Mouse (Mus musculus) embryonic facial prominence, embryonic 12.5 days (tissue): ENCODE measurements at regions not wholly inside any gene's neighbourhood (a gene's known extent, or its start where the extent isn't known, plus 50 kb on each side); places are given as distances from the start of the nearest gene placed in this dataset.

ENCODE experiments used
- ATAC-seq: fragments of 200-750 bp; cut with Nextera tagmentation; 2 replicates; pipeline ENCODE4 v1.8.0; 2017; ENCODE audit not compliant: insufficient number of reproducible peaks, insufficient read depth, low FRiP score, low TSS enrichment
- H3K27ac ChIP-seq: fragments of 300-500 bp; sonication (generic); 2 replicates; pipeline ENCODE4 v1.5.1; 2016; ENCODE audit warnings: mild to moderate bottlenecking
- H3K27me3 ChIP-seq: fragments of 300-500 bp; sonication (generic); 2 replicates; pipeline ENCODE4 v1.6.1; 2016; ENCODE audit warnings: mild to moderate bottlenecking, moderate library complexity
- H3K36me3 ChIP-seq: fragments of 300-500 bp; sonication (generic); 2 replicates; pipeline ENCODE4 v1.6.1; 2016; ENCODE audit warnings: mild to moderate bottlenecking
- H3K4me1 ChIP-seq: fragments of 300-500 bp; sonication (generic); 2 replicates; pipeline ENCODE4 v1.6.1; 2016
- H3K4me2 ChIP-seq: fragments of 300-500 bp; sonication (generic); replicated peaks from 2 replicates; pipeline ENCODE4 v1.6.1; 2016; ENCODE audit warnings: mild to moderate bottlenecking, moderate library complexity
- H3K4me3 ChIP-seq: fragments of 300-500 bp; sonication (generic); 2 replicates; pipeline ENCODE4 v1.5.1; 2016; ENCODE audit warnings: mild to moderate bottlenecking
- H3K9ac ChIP-seq: fragments of 300-500 bp; sonication (generic); 2 replicates; pipeline ENCODE4 v1.6.1; 2016; ENCODE audit warnings: mild to moderate bottlenecking, moderate library complexity
- H3K9me3 ChIP-seq: fragments of 300-500 bp; sonication (generic); 2 replicates; pipeline ENCODE4 v1.6.1; 2016; ENCODE audit warnings: mild to moderate bottlenecking, moderate library complexity
- WGBS: fragments of 180-500 bp; shearing (Covaris S2); methylation state at CpG from one replicate; pipeline ENCODE4 v1.1.7; 2016; 5-methylcytosine and 5-hydroxymethylcytosine counted together

DNA sequence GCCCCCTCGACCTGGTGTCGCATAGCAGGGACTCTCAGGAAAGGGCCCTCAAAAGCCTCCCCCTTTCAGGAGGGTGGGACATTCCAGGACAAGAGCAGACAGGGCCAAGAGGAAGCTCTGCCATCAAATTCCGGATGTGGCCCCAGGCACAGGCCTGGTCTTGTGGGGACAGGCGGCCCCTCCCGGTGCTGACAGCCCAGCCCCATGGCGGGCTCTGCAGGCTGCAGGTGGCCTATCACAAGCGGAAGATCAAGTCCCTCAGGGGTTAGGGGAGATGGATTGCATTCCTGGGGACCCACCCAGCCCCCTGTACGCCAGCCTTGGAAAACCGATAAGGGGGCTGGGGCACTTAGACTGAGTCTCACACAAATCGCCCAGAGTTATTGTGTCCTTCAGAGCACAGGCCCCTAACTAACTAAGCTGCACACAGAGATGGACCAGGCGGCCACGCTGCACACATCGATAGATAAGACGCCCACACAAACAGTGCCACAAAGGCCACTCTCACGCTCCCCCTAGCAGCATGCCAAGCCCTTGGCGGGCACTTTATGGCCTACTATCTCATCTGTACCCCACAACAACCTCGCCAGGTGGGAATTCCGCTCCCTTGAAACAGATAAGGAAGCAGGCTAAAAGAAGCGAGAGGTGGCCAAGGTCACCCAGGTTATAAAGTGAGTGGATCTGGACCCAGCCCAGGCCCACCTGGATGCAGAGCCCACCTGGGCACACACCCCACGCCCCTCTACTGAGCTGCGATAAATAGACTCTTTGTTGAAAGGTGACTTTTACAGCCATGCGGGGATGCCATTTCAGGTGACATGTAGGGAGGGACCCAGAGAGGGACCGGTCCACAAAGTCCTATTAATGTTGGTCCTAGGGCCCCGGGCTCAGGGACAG lies 55.5 kb downstream of the Gm5294 start:
- no peak for ATAC-seq
- Histone ChIP-seq H3K4me3 (no peak overlapping the region), H3K9me3 (no peaks in the 10 kb centered on the region), H3K27ac (peak overlapping the region; percentile 46; the same call in 1 of the 2 replicates), H3K4me1 (peaks cover 6% of the 10 kb centered on the region), H3K4me2 (no peak overlapping the region), H3K36me3 (no peaks in the 10 kb centered on the region), H3K9ac (no peak overlapping the region), H3K27me3 (no peaks in the 10 kb centered on the region)
- WGBS: 59% methylated on average over 24 of the region's 24 CpGs

- H3K36me3 ChIP-seq: no peaks in the 10 kb centered on the region
- WGBS: 53% methylated on average over 9 of the region's 9 CpGs
- H3K4me2 ChIP-seq: no peak overlapping the region
- no peaks in the 10 kb centered on the region for H3K9me3 ChIP-seq
- ATAC-seq: no peak
- H3K4me1 ChIP-seq: no peaks in the 10 kb centered on the region
- no peak overlapping the region for H3K27ac ChIP-seq
- H3K9ac ChIP-seq: no peak overlapping the region
- H3K27me3 ChIP-seq: no peaks in the 10 kb centered on the region
- H3K4me3 ChIP-seq: no peak overlapping the region
These were observed 61.9 kb downstream of the Gm5294 start for GRCm38 (mm10) chr5:138881649-138882226.

GRCm38 (mm10) chr5:138883573-138883972 lies 63.7 kb downstream of the Gm5294 start:
- H3K9me3 ChIP-seq: no peaks in the 10 kb centered on the region
- no peak; the same call in 1 of the 2 replicates for ATAC-seq
- no peaks in the 10 kb centered on the region for H3K4me1 ChIP-seq
- H3K36me3 ChIP-seq: no peaks in the 10 kb centered on the region
- no peak overlapping the region for H3K4me2 ChIP-seq
- H3K4me3 ChIP-seq: no peak overlapping the region
- no peak overlapping the region for H3K9ac ChIP-seq
- H3K27ac ChIP-seq: peak overlapping the region; percentile 13; the same call in 1 of the 2 replicates
- no peaks in the 10 kb centered on the region for H3K27me3 ChIP-seq
- 51% methylated on average over 9 of the region's 9 CpGs for WGBS

GRCm38 (mm10) chr5:138885905-138886304 lies 66.0 kb downstream of the Gm5294 start:
- H3K9me3 ChIP-seq: no peaks in the 10 kb centered on the region
- no peak overlapping the region for H3K4me2 ChIP-seq
- no peak overlapping the region for H3K4me3 ChIP-seq
- ATAC-seq: no peak
- H3K4me1 ChIP-seq: no peaks in the 10 kb centered on the region
- 78% methylated on average over 3 of the region's 3 CpGs for WGBS
- no peak overlapping the region for H3K9ac ChIP-seq
- no peak overlapping the region for H3K27ac ChIP-seq
- no peaks in the 10 kb centered on the region for H3K27me3 ChIP-seq
- H3K36me3 ChIP-seq: no peaks in the 10 kb centered on the region

GRCm38 (mm10) chr5:138888749-138889148 lies 68.9 kb downstream of the Gm5294 start:
- no peak overlapping the region for H3K9ac ChIP-seq
- 59% methylated on average over 9 of the region's 9 CpGs for WGBS
- H3K9me3 ChIP-seq: no peaks in the 10 kb centered on the region
- no peaks in the 10 kb centered on the region for H3K4me1 ChIP-seq
- no peaks in the 10 kb centered on the region for H3K36me3 ChIP-seq
- no peak overlapping the region for H3K27ac ChIP-seq
- H3K4me3 ChIP-seq: no peak overlapping the region
- ATAC-seq: no peak
- no peak overlapping the region for H3K4me2 ChIP-seq
- no peaks in the 10 kb centered on the region for H3K27me3 ChIP-seq

- no peaks in the 10 kb centered on the region for H3K9me3 ChIP-seq
- no peak overlapping the region for H3K27ac ChIP-seq
- no peak overlapping the region for H3K4me2 ChIP-seq
- WGBS: 87% methylated on average over 5 of the region's 5 CpGs
- H3K9ac ChIP-seq: no peak overlapping the region
- no peaks in the 10 kb centered on the region for H3K4me1 ChIP-seq
- H3K4me3 ChIP-seq: no peak overlapping the region
- ATAC-seq: no peak
- no peaks in the 10 kb centered on the region for H3K36me3 ChIP-seq
- no peaks in the 10 kb centered on the region for H3K27me3 ChIP-seq
These were observed 69.9 kb downstream of the Gm5294 start for GRCm38 (mm10) chr5:138889760-138890159.

DNA sequence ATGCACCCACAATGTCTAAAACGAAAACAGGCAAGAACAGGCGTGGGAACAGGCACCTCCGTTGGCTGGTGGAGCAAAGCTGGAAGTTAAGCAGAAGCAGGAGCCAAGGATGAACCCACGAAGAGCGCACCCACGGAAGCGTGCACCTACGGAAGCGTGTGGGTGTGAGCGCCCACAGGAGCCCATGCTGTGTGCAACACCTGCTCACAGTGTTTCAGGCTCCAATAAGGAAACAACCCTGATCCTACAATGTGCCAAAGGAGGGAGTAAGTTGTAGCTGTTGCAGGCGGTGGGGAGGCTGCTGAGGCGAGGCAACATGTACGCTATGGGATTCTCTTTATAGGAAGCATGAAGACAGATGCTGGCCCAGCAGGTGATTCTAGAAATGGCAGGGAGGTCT lies 74.6 kb downstream of the Gm5294 start:
- H3K4me1 ChIP-seq: peaks cover 7% of the 10 kb centered on the region; the same call in 1 of the 2 replicates
- no peak overlapping the region for H3K27ac ChIP-seq
- no peak for ATAC-seq
- H3K4me3 ChIP-seq: no peak overlapping the region
- H3K9ac ChIP-seq: no peak overlapping the region
- H3K27me3 ChIP-seq: no peaks in the 10 kb centered on the region
- WGBS: 89% methylated on average over 13 of the region's 13 CpGs
- no peak overlapping the region for H3K4me2 ChIP-seq
- H3K9me3 ChIP-seq: no peaks in the 10 kb centered on the region
- no peaks in the 10 kb centered on the region for H3K36me3 ChIP-seq

- peaks cover 7% of the 10 kb centered on the region; the same call in 1 of the 2 replicates for H3K4me1 ChIP-seq
- H3K36me3 ChIP-seq: no peaks in the 10 kb centered on the region
- no peak overlapping the region for H3K4me2 ChIP-seq
- no peak overlapping the region for H3K27ac ChIP-seq
- H3K9ac ChIP-seq: no peak overlapping the region
- no peaks in the 10 kb centered on the region for H3K9me3 ChIP-seq
- no peak for ATAC-seq
- H3K27me3 ChIP-seq: no peaks in the 10 kb centered on the region
- H3K4me3 ChIP-seq: no peak overlapping the region
These were observed 77.4 kb downstream of the Gm5294 start for GRCm38 (mm10) chr5:138897255-138897654.

DNA sequence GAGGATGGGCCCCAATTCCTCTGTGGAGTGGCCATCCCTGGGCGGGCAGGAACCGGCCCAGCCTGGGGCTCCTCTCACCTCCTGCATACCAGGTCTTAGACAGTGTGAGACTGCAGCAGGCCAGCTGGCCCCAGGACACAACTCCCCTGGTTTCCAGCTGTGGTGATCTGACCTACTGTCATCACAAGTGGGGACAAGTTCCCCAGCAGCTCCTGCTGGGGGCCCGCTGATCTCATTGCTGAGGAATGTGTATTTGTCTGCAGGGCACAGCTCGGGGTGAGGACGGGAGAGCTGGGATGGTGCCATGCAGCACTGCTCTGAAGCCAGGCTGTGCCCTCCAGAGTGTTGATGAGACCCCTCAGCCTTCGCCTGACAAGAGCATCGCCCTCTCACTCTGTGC lies 78.6 kb downstream of the Gm5294 start:
- H3K36me3 ChIP-seq: no peaks in the 10 kb centered on the region
- H3K9me3 ChIP-seq: no peaks in the 10 kb centered on the region
- H3K4me3 ChIP-seq: no peak overlapping the region
- WGBS: 46% methylated on average over 7 of the region's 7 CpGs
- ATAC-seq: peak; percentile 66; the same call in 1 of the 2 replicates
- no peaks in the 10 kb centered on the region for H3K27me3 ChIP-seq
- peaks cover 7% of the 10 kb centered on the region; the same call in 1 of the 2 replicates for H3K4me1 ChIP-seq
- no peak overlapping the region for H3K27ac ChIP-seq
- no peak overlapping the region for H3K9ac ChIP-seq
- no peak overlapping the region for H3K4me2 ChIP-seq

DNA sequence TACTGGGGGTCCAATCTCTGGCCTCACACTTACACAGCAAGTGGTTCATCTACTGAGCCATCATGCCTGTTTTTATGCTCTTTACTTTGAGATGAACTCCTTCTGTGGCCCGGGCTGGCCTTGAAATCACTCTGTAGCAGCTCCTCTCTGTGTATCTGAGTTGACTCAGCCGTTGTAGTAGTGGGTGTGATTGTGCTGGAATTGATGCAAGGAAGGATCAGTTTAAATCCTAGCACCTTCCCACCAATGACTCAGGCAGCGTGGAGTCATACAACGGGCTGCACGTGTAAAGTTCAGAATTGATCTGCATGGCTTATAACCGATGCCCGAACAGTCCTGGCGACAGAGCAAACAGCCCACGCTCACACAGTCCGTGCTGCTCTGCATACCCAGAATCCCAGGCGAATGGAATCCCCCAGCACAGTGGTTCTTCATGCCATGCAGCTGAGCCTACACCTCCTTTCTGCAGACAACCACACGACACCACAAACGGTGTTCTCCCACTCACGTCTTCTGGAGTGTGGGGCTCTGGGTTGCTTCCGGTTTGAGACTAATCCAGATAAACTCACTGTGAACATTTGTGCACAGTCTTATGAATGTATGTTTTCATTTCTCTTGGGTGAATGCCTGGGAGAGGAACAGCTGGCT lies 81.2 kb downstream of the Gm5294 start:
- Histone ChIP-seq H3K9me3 (no peaks in the 10 kb centered on the region), H3K4me2 (no peak overlapping the region), H3K27me3 (no peaks in the 10 kb centered on the region), H3K4me1 (peaks cover 7% of the 10 kb centered on the region; the same call in 1 of the 2 replicates), H3K36me3 (no peaks in the 10 kb centered on the region), H3K4me3 (no peak overlapping the region), H3K9ac (no peak overlapping the region), H3K27ac (no peak overlapping the region)
- no peak for ATAC-seq
- 85% methylated on average over 15 of the region's 15 CpGs for WGBS

- no peaks in the 10 kb centered on the region for H3K36me3 ChIP-seq
- ATAC-seq: no peak
- WGBS: 84% methylated on average over 1 of the region's 1 CpGs
These were observed 82.4 kb downstream of the Gm5294 start for GRCm38 (mm10) chr5:138902316-138902715.

More at GRCm38 (mm10) chr5:138902316-138902715, 82.4 kb downstream of the Gm5294 start:
- Histone ChIP-seq H3K4me1 (peaks cover 7% of the 10 kb centered on the region; the same call in 1 of the 2 replicates), H3K9ac (no peak overlapping the region), H3K9me3 (no peaks in the 10 kb centered on the region), H3K27me3 (no peaks in the 10 kb centered on the region), H3K4me3 (no peak overlapping the region), H3K4me2 (no peak overlapping the region), H3K27ac (no peak overlapping the region)
